Mouse (Mus musculus) heart, embryonic 12.5 days (tissue): ENCODE data around the gene Hspe1. TPM values are rescaled to one million over a fixed set of nuclear protein-coding genes. Genes with fewer than 3 reads are reported as not detected.
"Not testable (repeated sequence)": the region's sequence is repeated elsewhere in the genome, so short reads cannot be mapped to it uniquely, and the experiment has no call there.

ENCODE experiments used
- ATAC-seq: fragments of 200-750 bp; cut with Nextera tagmentation; 2 replicates; pipeline ENCODE4 v1.8.0; 2017; ENCODE audit warnings: moderate TSS enrichment, moderate library complexity; ENCODE audit not compliant: insufficient number of reproducible peaks, low FRiP score
- H3K27ac ChIP-seq: fragments of 300-500 bp; sonication (generic); 2 replicates; pipeline ENCODE4 v1.5.1; 2016; ENCODE audit warnings: mild to moderate bottlenecking, moderate library complexity; ENCODE audit not compliant: poor library complexity, severe bottlenecking
- H3K27me3 ChIP-seq: fragments of 300-500 bp; sonication (generic); replicated peaks from 2 replicates; pipeline ENCODE4 v1.6.1; 2016; ENCODE audit warnings: mild to moderate bottlenecking, moderate library complexity
- H3K36me3 ChIP-seq: fragments of 300-500 bp; sonication (generic); 2 replicates; pipeline ENCODE4 v1.6.1; 2016; ENCODE audit warnings: mild to moderate bottlenecking, moderate library complexity
- H3K4me1 ChIP-seq: fragments of 300-500 bp; sonication (generic); replicated peaks from 2 replicates; pipeline ENCODE4 v1.6.1; 2016; ENCODE audit warnings: mild to moderate bottlenecking
- H3K4me2 ChIP-seq: fragments of 300-500 bp; sonication (generic); 2 replicates; pipeline ENCODE4 v1.6.1; 2016; ENCODE audit warnings: mild to moderate bottlenecking, moderate library complexity
- H3K4me3 ChIP-seq: fragments of 300-500 bp; sonication (generic); 2 replicates; pipeline ENCODE4 v1.5.1; 2016; ENCODE audit warnings: mild to moderate bottlenecking
- H3K9ac ChIP-seq: fragments of 300-500 bp; sonication (generic); 2 replicates; pipeline ENCODE4 v1.6.1; 2016; ENCODE audit warnings: mild to moderate bottlenecking, moderate library complexity
- H3K9me3 ChIP-seq: fragments of 300-500 bp; sonication (generic); replicated peaks from 2 replicates; pipeline ENCODE4 v1.6.1; 2016; ENCODE audit warnings: mild to moderate bottlenecking, moderate library complexity
- WGBS: fragments of 180-500 bp; shearing (Covaris S2); methylation state at CpG from one replicate; pipeline ENCODE4 v1.1.7; 2016; 5-methylcytosine and 5-hydroxymethylcytosine counted together
- polyA plus RNA-seq: library from polyadenylated mRNA; unstranded; fragments of >200 nt; fragmentation: Nextera tagmentation; extraction: Ambion mirVana; gene quantifications from 2 replicates; pipeline ENCODE4 v1.2.1, GENCODE M21; 2016

The Hspe1 gene
- polyA plus RNA-seq, 1 experiment from 2014 or later = 427 TPM

DNA sequence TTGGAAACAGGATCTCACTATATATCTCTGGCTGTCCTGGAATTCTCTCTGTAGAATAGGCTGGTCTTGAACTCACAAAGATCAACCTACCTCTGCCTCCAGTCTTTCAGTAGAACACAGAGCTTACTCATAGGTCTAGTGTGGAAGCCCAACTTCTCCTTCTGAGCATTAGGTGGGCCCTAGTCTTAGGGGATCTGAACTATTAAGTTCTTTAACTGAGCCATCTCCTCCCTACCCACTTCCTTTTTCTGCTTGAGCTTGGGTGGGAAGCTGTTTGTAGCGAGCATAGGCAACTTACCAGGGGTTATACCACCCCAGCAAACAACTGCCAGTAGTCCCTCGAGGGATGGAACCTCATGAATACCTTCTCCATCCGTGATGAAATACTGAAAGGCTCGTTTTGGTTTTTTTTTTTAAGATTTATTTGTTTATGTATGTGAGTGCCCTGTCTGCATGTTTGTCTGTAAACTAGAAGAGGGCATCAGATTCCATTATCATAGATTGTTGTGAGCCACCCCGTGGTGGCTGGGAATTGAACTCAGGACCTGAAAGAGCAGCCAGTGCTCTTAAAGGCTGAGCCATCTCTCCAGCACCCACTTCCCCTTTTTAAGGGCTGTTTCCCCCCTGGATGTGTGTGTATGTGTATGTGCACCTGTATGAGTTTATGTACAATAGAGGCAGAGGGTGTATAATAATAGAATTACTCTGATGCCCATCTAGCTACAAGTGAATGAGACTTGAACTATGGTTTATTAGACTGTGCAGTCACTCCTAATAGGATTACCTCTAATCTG lies 32.4 kb upstream of the Hspe1 start:
- no peak for ATAC-seq
- 83% methylated on average over 5 of the region's 5 CpGs for WGBS
- Histone ChIP-seq H3K36me3 (peaks cover 16% of the 10 kb centered on the region), H3K4me1 (peaks cover 18% of the 10 kb centered on the region), H3K27me3 (no peaks in the 10 kb centered on the region), H3K9me3 (no peaks in the 10 kb centered on the region), H3K4me2 (no peak overlapping the region), H3K27ac (no peak overlapping the region), H3K4me3 (no peak overlapping the region), H3K9ac (no peak overlapping the region)

DNA sequence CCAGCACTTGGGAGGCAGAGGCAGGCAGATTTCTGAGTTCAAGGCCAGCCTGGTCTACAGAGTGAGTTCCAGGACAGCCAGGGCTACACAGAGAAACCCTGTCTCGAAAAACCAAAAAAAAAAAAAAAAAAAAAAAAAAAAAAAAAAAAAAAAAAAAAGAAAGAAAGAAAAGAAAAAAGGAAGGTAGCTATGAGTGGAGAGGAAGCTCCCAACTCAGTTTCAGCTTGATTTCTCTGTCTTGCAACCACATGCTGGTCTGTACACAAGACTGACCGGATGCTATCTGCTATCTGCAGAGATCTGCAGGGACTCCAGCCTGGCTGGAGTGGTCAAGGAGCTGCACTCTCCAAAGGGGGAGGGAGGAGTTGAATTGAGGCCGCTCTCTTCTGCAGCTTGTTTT lies 29.5 kb upstream of the Hspe1 start:
- not testable (repeated sequence) for ATAC-seq
- WGBS = 63% methylated on average over 2 of the region's 3 CpGs

DNA sequence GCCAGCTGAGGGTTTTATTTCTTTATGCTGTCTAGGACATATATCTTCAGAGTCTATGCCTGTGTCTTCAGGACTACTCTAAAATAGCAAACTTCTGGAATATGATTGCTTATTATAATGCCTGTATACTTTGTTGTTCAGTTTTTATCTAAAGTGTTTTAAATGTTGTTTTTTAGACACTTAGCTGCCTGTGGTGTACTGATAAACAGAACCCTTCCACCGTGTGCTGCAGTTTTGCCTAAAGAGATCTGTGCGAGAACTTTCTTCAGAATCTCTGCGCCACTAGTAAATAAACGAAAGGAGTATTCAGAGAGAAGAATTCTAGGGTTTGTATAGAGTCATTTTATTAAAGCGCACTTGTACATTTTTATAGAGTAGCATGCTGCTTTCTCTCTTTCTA lies 26.8 kb upstream of the Hspe1 start:
- Histone ChIP-seq H3K9me3 (no peaks in the 10 kb centered on the region), H3K27me3 (no peaks in the 10 kb centered on the region), H3K4me3 (no peak overlapping the region), H3K4me1 (0 out of 2 replicates have a peak, but pooled peaks cover 6% of the 10 kb centered on the region), H3K9ac (no peak overlapping the region), H3K36me3 (peaks cover 39% of the 10 kb centered on the region), H3K27ac (no peak overlapping the region), H3K4me2 (no peak overlapping the region)
- ATAC-seq = no peak
- WGBS = 82% methylated on average over 5 of the region's 5 CpGs

More for the DNA sequence above, 29.5 kb upstream of the Hspe1 start:
- H3K27me3 ChIP-seq, H3K9me3 ChIP-seq, H3K27ac ChIP-seq, H3K4me3 ChIP-seq, H3K4me2 ChIP-seq, H3K9ac ChIP-seq: not testable (repeated sequence)
- H3K36me3 ChIP-seq = peaks cover 25% of the 10 kb centered on the region
- H3K4me1 ChIP-seq = peaks cover 15% of the 10 kb centered on the region

DNA sequence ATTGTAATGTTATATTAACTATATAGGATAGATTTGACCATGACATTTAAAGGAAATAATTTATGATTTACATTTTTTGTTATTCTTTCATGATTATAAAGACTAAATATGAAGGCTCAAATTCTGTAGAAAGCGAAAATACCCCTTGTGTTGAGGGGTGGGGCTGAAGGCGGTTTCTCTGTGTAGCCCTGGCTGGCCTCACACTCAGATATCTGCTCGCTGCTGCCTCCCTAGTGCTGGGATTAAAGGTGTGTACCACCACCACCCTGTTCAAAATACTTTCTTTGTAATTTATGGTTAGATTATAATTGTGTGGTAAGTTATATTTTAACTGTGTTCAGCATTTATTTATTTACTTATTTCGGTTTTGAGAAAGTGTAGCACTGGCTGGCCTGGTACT lies 26.2 kb upstream of the Hspe1 start:
- no peak overlapping the region for H3K4me3 ChIP-seq
- ATAC-seq = no peak
- H3K9me3 ChIP-seq = no peaks in the 10 kb centered on the region
- WGBS = 84% methylated on average over 4 of the region's 4 CpGs
- 0 out of 2 replicates have a peak, but pooled peaks cover 6% of the 10 kb centered on the region for H3K4me1 ChIP-seq
- H3K9ac ChIP-seq = no peak overlapping the region
- no peaks in the 10 kb centered on the region for H3K27me3 ChIP-seq
- no peak overlapping the region for H3K4me2 ChIP-seq
- H3K36me3 ChIP-seq = peaks cover 39% of the 10 kb centered on the region
- H3K27ac ChIP-seq = no peak overlapping the region

DNA sequence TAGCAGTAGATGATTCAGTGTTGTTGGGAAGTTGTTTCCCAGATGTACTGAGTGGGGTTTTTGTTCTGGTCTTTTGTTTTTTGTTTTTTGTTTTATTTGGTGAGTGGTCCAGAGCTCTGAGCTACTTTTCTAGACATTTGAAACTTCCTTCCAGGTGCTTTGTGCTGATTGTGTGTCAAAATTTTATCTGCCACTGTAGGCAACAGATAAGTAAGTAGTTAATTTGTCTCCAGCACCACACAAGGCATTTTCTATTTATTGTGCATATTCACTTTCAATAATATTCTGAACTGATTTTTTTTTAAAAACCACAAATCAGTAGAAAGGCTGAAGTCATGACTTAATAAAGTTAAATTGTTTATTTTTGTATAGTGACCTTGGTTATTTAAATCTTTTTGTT lies 15.6 kb upstream of the Hspe1 start:
- H3K36me3 ChIP-seq = peaks cover 50% of the 10 kb centered on the region

DNA sequence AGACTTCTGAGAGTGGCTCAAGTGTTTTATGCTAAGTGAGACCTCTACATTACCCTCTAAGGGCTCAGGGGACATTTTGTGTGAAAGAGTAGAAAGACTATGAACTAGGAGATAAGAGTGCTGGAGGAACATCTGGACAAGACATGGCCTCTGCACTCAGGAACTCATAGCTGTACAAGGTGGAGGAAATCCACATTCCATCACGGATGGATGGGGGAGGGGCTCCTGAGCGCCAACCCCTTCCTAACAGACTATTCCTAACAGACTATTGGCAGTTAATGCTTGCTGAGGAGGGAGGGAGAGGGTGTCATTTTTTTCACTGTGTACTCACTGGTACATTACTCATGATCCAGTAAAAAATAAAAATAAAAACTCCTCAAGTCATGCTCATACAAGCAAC lies 13.2 kb upstream of the Hspe1 start:
- 46% methylated on average over 2 of the region's 2 CpGs for WGBS
- no peak for ATAC-seq

More for the DNA sequence above, 15.6 kb upstream of the Hspe1 start:
- not testable (repeated sequence) for ATAC-seq, H3K9me3 ChIP-seq, H3K4me2 ChIP-seq, H3K27ac ChIP-seq, H3K9ac ChIP-seq, H3K27me3 ChIP-seq, H3K4me3 ChIP-seq
- H3K4me1 ChIP-seq = peaks cover 15% of the 10 kb centered on the region

DNA sequence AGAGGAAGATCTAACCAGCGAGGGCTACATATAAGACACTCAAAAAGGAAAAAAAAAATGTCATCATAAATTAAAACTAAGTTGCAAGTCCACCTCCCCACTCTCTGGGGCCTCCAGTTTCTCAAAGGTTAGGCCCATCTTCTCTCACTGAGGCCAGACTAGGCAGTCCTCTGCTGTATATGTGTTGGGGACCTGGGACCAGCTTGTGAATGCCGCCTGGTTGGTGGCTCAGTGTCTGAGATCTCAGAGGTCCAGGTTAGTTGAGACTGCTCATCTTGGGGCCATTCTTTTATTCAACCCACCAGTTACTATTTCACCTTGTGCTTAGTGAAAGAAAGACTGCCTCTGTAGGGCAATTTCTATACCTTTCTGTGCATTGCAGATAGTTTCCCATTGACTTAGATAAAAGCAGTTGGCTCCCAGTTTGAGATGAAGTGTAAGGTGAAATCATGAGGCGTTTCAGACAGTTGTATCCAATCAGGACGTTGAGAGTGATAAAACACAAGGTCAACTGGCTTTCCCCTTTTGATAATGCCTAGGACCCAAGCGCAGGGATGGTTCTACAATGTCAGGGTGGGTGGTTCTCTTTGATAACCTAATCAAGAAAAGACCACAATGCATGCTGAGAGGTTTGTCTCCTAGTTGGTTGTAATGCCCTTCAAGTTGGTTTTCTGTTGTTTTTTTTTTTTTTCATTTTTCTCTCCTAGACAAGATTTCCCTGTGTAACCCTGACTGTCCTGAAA lies 12.1 kb upstream of the Hspe1 start:
- no peak for ATAC-seq
- Histone ChIP-seq H3K9ac (no peak overlapping the region), H3K36me3 (peaks cover 53% of the 10 kb centered on the region), H3K9me3 (no peaks in the 10 kb centered on the region), H3K27ac (no peak overlapping the region), H3K4me1 (peaks cover 15% of the 10 kb centered on the region), H3K4me3 (no peak overlapping the region), H3K27me3 (no peaks in the 10 kb centered on the region), H3K4me2 (no peak overlapping the region)
- 35% methylated on average over 5 of the region's 5 CpGs for WGBS

More for the DNA sequence above, 13.2 kb upstream of the Hspe1 start:
- no peaks in the 10 kb centered on the region for H3K27me3 ChIP-seq
- peaks cover 15% of the 10 kb centered on the region for H3K4me1 ChIP-seq
- no peaks in the 10 kb centered on the region for H3K9me3 ChIP-seq
- H3K27ac ChIP-seq = no peak overlapping the region
- no peak overlapping the region for H3K4me2 ChIP-seq
- no peak overlapping the region for H3K9ac ChIP-seq
- H3K4me3 ChIP-seq = no peak overlapping the region
- H3K36me3 ChIP-seq = peaks cover 49% of the 10 kb centered on the region

DNA sequence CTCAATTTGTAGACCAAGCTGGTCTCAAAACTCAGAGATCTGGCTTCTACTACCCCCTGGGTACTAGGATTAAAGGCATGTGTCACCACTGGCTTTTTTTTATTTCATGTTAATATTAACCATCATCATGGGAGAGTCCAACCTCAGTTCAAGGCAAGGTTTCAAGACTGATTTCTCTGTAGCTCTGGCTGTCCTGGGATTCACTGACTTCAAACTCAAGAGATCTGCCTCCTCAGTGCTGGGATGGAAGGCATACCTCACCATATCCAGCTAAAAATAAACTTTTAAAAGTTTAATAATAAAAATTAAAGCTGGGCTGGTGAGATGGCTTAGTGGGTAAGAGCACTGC lies 11.6 kb upstream of the Hspe1 start:
- no peak overlapping the region for H3K9ac ChIP-seq
- no peaks in the 10 kb centered on the region for H3K9me3 ChIP-seq
- H3K36me3 ChIP-seq = peaks cover 53% of the 10 kb centered on the region
- no peaks in the 10 kb centered on the region for H3K27me3 ChIP-seq
- H3K27ac ChIP-seq = no peak overlapping the region
- H3K4me2 ChIP-seq = no peak overlapping the region
- peaks cover 15% of the 10 kb centered on the region for H3K4me1 ChIP-seq
- no peak overlapping the region for H3K4me3 ChIP-seq
- ATAC-seq = no peak

DNA sequence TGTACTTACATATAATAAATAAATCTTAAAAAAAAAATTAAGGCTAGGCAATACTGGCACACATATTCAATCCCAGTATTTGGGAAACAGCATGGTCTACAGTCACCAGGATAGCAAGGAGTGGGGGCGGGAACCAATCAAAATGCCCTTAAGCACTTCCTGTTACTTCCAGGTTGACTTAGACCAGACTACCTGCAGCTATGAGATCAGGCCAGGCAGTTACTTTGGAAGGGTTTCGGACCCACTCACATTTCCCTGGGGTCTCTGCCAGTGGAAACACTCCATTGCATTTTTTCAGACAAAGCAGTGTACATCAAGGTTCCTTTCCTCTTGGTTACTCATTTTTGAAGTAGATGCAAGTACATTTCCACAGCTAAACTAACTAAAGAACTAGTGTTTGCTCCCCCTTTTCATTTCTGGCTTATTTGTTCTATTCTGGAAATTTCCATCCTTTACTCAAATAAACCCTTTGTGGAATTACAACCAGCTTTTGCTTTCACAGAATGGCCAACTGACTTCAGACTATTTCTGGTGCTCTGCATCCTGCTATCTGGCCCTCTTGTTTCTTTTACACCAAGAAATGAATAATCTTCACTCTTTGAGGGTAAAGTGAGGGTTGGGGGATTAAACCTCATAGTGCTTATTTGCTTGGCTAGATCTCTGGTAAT lies 10.9 kb upstream of the Hspe1 start:
- 80% methylated on average over 2 of the region's 2 CpGs for WGBS
- no peak overlapping the region for H3K27ac ChIP-seq
- ATAC-seq = no peak
- H3K36me3 ChIP-seq = peaks cover 52% of the 10 kb centered on the region
- H3K4me3 ChIP-seq = no peak overlapping the region
- H3K9me3 ChIP-seq = no peaks in the 10 kb centered on the region
- no peaks in the 10 kb centered on the region for H3K27me3 ChIP-seq
- H3K4me2 ChIP-seq = no peak overlapping the region
- peaks cover 15% of the 10 kb centered on the region for H3K4me1 ChIP-seq
- H3K9ac ChIP-seq = no peak overlapping the region

DNA sequence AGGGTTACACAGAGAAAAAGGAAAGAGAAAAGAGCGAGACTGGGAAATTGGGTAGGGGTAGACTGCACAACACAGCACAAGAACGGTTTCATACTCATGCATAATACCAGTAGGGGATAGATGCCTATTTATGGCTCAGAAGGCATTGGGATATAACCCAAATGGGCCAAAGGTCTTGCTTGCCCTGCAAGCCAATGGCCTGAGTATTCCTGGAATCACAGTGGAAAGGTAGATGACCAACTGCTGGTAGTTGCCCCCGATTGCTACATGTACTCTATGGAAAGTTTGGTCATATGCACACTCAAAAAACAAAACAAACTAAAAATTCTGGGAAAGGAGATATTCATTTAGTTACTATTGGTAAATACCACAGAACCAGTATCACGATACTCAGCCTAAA lies 8.3 kb upstream of the Hspe1 start:
- 89% methylated on average over 4 of the region's 4 CpGs for WGBS
- no peak for ATAC-seq
- H3K27ac ChIP-seq = no peak overlapping the region

DNA sequence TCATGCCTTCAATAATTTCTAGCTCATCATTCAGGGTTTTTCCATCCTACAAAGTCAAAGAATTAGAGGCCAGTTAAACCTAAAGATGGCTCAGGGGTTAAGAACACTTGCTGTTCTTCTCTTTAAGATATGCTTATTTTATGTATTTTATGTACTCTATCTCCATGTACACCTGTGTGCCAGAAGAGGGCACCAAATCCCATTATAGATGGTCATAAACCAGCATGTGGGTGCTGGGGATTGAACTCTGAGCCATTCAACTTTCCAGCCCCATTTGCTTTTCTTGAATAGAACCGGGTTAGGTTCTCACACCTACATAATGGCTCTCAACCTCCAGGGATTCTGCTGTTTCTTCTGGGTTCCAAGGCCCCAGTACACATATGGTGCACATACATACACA lies 5.8 kb upstream of the Hspe1 start:
- H3K36me3 ChIP-seq = peaks cover 74% of the 10 kb centered on the region
- H3K27me3 ChIP-seq = no peaks in the 10 kb centered on the region
- WGBS = 93% methylated on average over 1 of the region's 1 CpGs
- H3K4me1 ChIP-seq = peaks cover 16% of the 10 kb centered on the region
- peaks cover 5% of the 10 kb centered on the region for H3K9me3 ChIP-seq
- no peak overlapping the region for H3K4me2 ChIP-seq
- H3K4me3 ChIP-seq = no peak overlapping the region
- no peak overlapping the region for H3K9ac ChIP-seq
- no peak overlapping the region for H3K27ac ChIP-seq
- ATAC-seq = no peak

More for the DNA sequence above, 8.3 kb upstream of the Hspe1 start:
- peaks cover 5% of the 10 kb centered on the region for H3K9me3 ChIP-seq
- H3K4me1 ChIP-seq = peaks cover 17% of the 10 kb centered on the region
- H3K27me3 ChIP-seq = no peaks in the 10 kb centered on the region
- H3K36me3 ChIP-seq = peaks cover 68% of the 10 kb centered on the region
- no peak overlapping the region for H3K4me3 ChIP-seq
- H3K9ac ChIP-seq = no peak overlapping the region
- no peak overlapping the region for H3K4me2 ChIP-seq
